Mouse (Mus musculus) lung, adult 18-20 months (tissue): Measurements from ENCODE around the gene Pou6f1.
"Not testable (repeated sequence)": the region's sequence is repeated elsewhere in the genome, so short reads cannot be mapped to it uniquely, and the experiment has no call there.

Experiments used
- DNase-seq, 2 experiments: peaks; one replicate each; pipeline ENCODE4 v3.0.0; 2022; ENCODE audit warnings: mixed read lengths in 2 of 2

The Pou6f1 gene

GRCm38 (mm10) chr15:100575366-100575765 lies 24.4 kb downstream of the Pou6f1 start:
- DNase-seq, result no peak

- no peak for DNase-seq
These were observed 25.4 kb downstream of the Pou6f1 start for GRCm38 (mm10) chr15:100574378-100574777.

- DNase-seq, result no peak
These were observed 25.8 kb downstream of the Pou6f1 start for GRCm38 (mm10) chr15:100573946-100574345.

GRCm38 (mm10) chr15:100569239-100569638 lies 30.5 kb downstream of the Pou6f1 start:
- no peak for DNase-seq

GRCm38 (mm10) chr15:100566531-100566930 lies 33.3 kb downstream of the Pou6f1 start:
- DNase-seq, result no peak

- DNase-seq, result no peak
These were observed 41.9 kb downstream of the Pou6f1 start for GRCm38 (mm10) chr15:100557705-100558433.

- DNase-seq, result no peak
These were observed 43.4 kb downstream of the Pou6f1 start for GRCm38 (mm10) chr15:100556378-100556777.

GRCm38 (mm10) chr15:100555965-100556364 lies 43.8 kb downstream of the Pou6f1 start:
- no peak for DNase-seq

- peak; percentile 99 for DNase-seq
These were observed 48.2 kb downstream of the Pou6f1 start, which contains the start of gene Tfcp2 for GRCm38 (mm10) chr15:100551326-100552307. Tfcp2 (minus strand) TSS chr15:100552008.

GRCm38 (mm10) chr15:100550280-100550679 lies 49.5 kb downstream of the Pou6f1 start:
- DNase-seq, result no peak

GRCm38 (mm10) chr15:100543651-100544030 lies 56.1 kb downstream of the Pou6f1 start:
- not testable (repeated sequence) for DNase-seq

GRCm38 (mm10) chr15:100542876-100543650 lies 56.7 kb downstream of the Pou6f1 start:
- DNase-seq, result not testable (repeated sequence)

- DNase-seq, result no peak
These were observed 58.4 kb downstream of the Pou6f1 start for GRCm38 (mm10) chr15:100541426-100541825.

- DNase-seq, result not testable (repeated sequence)
These were observed 58.8 kb downstream of the Pou6f1 start for GRCm38 (mm10) chr15:100541001-100541400.

GRCm38 (mm10) chr15:100539411-100539810 lies 60.4 kb downstream of the Pou6f1 start:
- DNase-seq, result no peak

GRCm38 (mm10) chr15:100537913-100538312 lies 61.9 kb downstream of the Pou6f1 start:
- peak in 1 of 2 experiments; percentile 28 for DNase-seq

GRCm38 (mm10) chr15:100527900-100528299 lies 71.9 kb downstream of the Pou6f1 start:
- DNase-seq, result no peak

- DNase-seq, result no peak
These were observed 74.4 kb downstream of the Pou6f1 start for GRCm38 (mm10) chr15:100525405-100525804.
